Mouse (Mus musculus): Measurements from ENCODE around the gene Cpsf4. TPM values are rescaled to one million over a fixed set of nuclear protein-coding genes. Genes with fewer than 3 reads are reported as not detected.
"Not testable (repeated sequence)": the region's sequence is repeated elsewhere in the genome, so short reads cannot be mapped to it uniquely, and the experiment has no call there.

The Cpsf4 gene
- polyA plus RNA-seq, 1 experiment from 2014 or later, result 57.7 TPM

DNA sequence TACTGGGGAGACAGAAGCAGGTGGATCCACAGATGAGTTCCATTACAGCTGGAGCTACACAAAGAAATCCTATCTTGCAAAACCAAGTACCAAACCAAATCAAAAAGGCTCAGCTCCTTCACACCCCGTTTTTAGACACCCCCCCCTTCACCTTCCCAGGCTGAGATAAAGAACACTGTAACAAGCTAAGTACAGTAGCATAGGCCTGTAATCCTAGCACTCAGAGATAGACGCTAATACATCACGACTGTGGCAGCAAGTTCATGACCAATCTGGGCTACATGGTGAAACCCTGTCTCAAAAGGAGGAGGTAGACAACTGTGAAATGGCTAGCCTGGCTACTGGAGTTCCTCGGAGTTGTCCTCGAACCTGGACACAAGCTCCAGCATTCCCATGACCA lies 23.4 kb downstream of the Cpsf4 start:
- no peak for ATAC-seq (replicated peaks)
- Histone ChIP-seq H3K9ac (peak overlapping the region; percentile 85), H3K9me3 (no peaks in the 10 kb centered on the region), H3K4me2 (peak overlapping the region; percentile 69), H3K4me3 (peak overlapping the region; percentile 80), H3K4me1 (peaks cover 24% of the 10 kb centered on the region), H3K27me3 (replicated peaks) (no peaks in the 10 kb centered on the region), H3K36me3 (replicated peaks) (peaks cover 26% of the 10 kb centered on the region), H3K27ac (no peak overlapping the region)
- 58% methylated on average over 5 of the region's 5 CpGs for WGBS

DNA sequence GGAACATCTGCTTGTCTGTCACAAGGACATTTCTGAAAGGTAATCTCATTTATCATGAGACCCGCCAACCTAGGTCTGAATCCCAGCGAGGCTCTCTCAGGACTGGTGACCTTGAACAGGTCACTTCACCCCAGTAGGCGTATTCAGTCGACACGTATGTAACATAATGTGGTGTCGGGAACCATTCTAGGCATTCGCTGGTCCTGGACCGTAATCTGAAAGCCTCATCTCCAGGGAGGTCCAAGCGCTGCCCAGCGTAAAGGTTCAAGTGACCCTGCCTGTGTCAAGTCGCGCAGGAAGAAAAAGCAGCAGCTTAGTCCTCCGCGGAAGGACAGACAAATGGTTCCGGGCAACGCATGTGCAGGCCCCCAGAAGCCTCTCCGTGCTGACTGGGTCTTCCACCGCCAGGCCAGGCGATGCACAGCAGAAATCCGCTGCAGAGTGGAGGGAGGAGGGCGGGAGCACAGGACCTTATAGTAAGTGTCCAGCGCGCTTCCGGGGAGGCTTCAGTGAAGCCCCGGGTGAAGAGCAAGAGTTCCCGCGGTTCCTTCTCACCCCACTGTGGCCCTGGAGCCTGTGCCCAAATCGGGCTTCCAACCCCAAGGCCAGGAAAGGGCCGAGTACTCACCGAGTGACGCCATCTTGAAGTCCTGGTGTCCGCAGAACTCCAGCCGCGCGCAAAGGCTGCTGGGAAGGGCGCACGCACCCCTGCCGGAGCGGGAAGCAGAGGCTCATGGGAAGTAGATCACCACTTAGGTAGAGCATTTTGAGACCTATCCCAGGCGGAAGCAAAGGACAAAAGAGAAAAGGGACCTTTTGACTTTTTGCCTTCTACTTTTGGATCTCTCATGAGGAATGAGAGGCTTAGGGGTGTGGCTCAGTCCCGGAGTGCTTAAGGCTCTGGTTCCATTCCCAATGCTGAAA lies 24.1 kb downstream of the Cpsf4 start:
- peak overlapping the region; percentile 79 for H3K27ac ChIP-seq
- WGBS, result 1% methylated on average over 41 of the region's 41 CpGs
- H3K9ac ChIP-seq, result peak overlapping the region; percentile 85
- ATAC-seq (replicated peaks), result peak; percentile 88
- no peaks in the 10 kb centered on the region for H3K9me3 ChIP-seq
- peak overlapping the region; percentile 69 for H3K4me2 ChIP-seq
- peaks cover 27% of the 10 kb centered on the region for H3K36me3 ChIP-seq (replicated peaks)
- peak overlapping the region; percentile 80 for H3K4me3 ChIP-seq
- peaks cover 24% of the 10 kb centered on the region for H3K4me1 ChIP-seq
- H3K27me3 ChIP-seq (replicated peaks), result no peaks in the 10 kb centered on the region

DNA sequence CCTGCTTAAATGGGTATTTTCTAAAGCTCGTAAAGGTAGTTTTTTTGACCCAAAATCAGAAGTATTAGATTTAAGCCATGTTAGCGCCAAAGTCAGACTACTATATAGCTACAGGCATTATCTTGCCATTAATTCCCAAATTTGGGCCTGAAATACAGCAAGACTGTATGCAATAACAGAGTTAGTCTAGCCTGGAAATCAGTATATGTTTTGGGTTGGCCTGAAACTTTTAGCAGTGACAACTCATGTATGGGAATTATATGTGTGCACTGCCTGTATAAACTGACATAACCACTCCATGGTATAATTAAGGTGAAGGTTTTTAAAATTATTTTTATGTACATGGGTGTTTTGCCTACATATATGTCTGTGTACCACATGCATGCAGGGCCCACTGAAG lies 24.9 kb downstream of the Cpsf4 start, which contains the start of gene Atp5j2:
Gene Atp5j2 (minus strand): TSS at position 101 of the 400 bp plus-strand sequence.
- 0 out of 2 replicates have a peak, but pooled peaks have one; percentile 9 for ATAC-seq (replicated peaks)

DNA sequence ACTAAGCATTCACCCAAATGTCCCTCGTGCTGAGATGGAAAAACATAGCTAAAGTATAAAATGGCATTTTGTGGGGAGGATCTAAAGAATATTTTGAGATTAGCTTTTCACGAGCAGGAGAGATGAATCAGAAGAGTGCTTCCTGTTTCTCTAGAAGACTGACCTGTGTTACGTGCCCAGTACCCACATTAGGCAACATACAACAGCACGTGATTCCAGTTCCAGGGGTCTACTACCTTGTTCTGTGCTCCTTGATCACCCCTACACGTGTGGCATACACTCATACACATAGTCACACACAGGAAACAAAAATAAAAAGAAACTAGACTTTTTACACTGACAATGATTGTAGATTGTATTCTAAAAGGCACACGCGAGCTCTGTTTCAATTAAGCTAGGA lies 33.4 kb downstream of the Cpsf4 start:
- Histone ChIP-seq H3K4me1 (peaks cover 24% of the 10 kb centered on the region), H3K9ac (no peak overlapping the region), H3K36me3 (replicated peaks) (peaks cover 15% of the 10 kb centered on the region), H3K4me3 (peak overlapping the region; percentile 75; the same call in 1 of the 2 replicates), H3K27me3 (replicated peaks) (no peaks in the 10 kb centered on the region), H3K9me3 (no peaks in the 10 kb centered on the region), H3K27ac (no peak overlapping the region), H3K4me2 (peak overlapping the region; percentile 96)
- 82% methylated on average over 7 of the region's 7 CpGs for WGBS
- no peak for ATAC-seq (replicated peaks)

More for the DNA sequence above, 24.9 kb downstream of the Cpsf4 start, which contains the start of gene Atp5j2:
- Histone ChIP-seq H3K9me3 (no peaks in the 10 kb centered on the region), H3K9ac (peak within 1 kb of the TSS; percentile 85), H3K4me2 (peak within 1 kb of the TSS; percentile 69), H3K4me3 (peak within 1 kb of the TSS; percentile 80), H3K36me3 (replicated peaks) (peaks cover 24% of the 10 kb centered on the region), H3K27ac (peak within 1 kb of the TSS; percentile 79), H3K27me3 (replicated peaks) (no peaks in the 10 kb centered on the region), H3K4me1 (peaks cover 24% of the 10 kb centered on the region)
- WGBS, result 75% methylated on average over 2 of the region's 2 CpGs

DNA sequence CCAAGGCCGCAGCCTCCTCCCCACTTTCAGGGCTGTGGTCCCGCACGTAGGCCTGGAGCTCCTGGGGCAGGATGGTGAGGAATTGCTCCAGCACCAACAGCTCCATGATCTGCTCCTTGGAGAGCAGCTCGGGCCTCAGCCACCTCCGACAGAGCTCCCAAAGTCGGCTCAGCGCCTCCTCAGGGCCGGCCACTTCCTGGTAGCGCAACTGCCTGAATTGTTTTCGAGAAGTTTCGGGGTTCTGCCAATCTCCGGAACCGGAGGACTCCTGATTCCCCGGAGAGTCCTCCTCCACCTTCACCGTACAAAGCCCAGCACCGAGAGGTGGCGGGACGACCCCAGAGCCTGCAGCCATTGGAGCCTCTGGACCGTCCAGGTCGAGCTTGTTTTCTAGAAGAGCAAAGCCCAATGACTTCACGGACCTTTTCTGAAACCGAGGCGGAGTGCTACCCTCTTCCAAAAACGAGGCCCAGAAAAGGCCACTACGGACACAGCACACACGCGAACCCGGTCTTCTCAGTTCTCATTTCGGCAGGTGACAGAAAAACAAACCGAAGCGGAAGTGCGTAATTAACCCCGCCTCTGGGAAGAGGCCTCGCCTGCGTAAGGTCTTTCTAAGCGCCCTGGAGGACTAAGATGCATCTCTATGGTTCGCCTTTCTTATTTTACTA lies 34.4 kb downstream of the Cpsf4 start, which contains the start of gene Zkscan14:
Gene Zkscan14 (minus strand): TSS at position 548 of the 671 bp plus-strand sequence.
- H3K4me2 ChIP-seq, result peak within 1 kb of the TSS; percentile 96
- no peaks in the 10 kb centered on the region for H3K27me3 ChIP-seq (replicated peaks)
- peaks cover 32% of the 10 kb centered on the region for H3K4me1 ChIP-seq
- H3K9ac ChIP-seq, result peak within 1 kb of the TSS; percentile 59
- ATAC-seq (replicated peaks), result peak; percentile 9; the same call in 1 of the 2 replicates
- 2% methylated on average over 37 of the region's 37 CpGs for WGBS
- H3K27ac ChIP-seq, result peak within 1 kb of the TSS; percentile 71
- peak within 1 kb of the TSS; percentile 75 for H3K4me3 ChIP-seq
- no peaks in the 10 kb centered on the region for H3K9me3 ChIP-seq
- peaks cover 5% of the 10 kb centered on the region; the same call in 1 of the 2 replicates for H3K36me3 ChIP-seq (replicated peaks)

DNA sequence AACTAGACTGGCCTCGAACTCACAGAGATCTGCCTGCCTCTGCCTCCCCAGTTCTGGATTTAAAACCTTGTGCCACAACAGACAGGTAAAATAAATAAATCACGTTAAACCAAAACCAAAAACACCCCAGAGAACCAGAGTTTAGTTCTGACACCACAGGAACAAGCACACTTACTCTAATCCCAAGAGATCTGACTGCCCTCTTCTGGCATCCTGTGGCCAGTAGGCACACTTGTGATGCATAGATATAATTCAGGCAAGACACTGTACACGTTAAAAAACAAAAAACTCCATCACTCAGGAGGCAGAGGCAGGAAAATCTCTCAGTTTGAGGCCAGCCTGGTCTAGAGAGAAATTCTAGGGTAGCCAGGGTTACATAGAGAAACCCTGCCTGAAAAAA lies 35.4 kb downstream of the Cpsf4 start:
- Histone ChIP-seq H3K4me2 (no peak overlapping the region), H3K27me3 (replicated peaks) (no peaks in the 10 kb centered on the region), H3K9ac (no peak overlapping the region), H3K9me3 (no peaks in the 10 kb centered on the region), H3K4me1 (peaks cover 32% of the 10 kb centered on the region), H3K27ac (no peak overlapping the region), H3K36me3 (replicated peaks) (peaks cover 3% of the 10 kb centered on the region; the same call in 1 of the 2 replicates), H3K4me3 (no peak overlapping the region)
- WGBS, result 55% methylated on average over 3 of the region's 3 CpGs
- ATAC-seq (replicated peaks), result no peak

DNA sequence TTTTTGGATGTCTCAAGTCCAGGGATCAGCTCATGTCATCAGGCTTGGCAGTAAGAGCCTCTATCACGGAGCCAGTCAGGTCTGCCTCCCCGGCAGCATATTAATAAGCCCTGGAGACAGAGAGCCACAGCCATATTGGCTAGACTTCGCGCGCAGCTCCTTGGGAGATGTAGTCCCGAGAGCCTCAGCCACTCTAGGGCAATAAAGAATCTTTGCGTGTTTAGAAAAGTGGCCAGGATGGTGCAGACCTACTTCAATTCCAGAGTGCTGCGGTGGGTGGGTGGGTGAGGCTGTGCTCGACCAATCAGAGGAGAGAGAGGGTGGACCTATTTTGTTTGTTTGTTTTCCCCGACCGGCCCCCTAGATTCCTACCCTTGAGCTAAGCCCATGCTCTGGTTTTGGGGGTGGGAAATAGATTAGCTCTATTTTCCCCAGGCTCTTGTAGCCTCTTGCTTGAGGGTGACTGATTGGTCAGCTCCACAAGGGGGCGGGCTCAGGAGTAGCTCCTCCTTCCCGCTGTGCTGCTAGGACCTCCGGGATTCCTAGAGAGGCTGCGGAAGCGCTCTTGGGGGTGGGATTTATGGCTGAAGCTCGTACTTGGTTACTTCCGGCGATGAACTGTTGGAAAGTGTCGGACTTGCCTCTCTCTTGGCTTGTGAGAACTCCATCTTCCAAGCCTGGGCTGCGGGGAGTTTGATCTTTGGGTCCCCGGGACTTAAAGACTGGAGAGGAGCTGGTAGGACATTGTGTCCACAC lies 37.1 kb downstream of the Cpsf4 start, which contains the start of gene Zkscan5:
Gene Zkscan5 (plus strand): TSS at position 627 of the 756 bp plus-strand sequence.
- H3K4me2 ChIP-seq, result peak within 1 kb of the TSS; percentile 53
- under 1% methylated on average over 22 of the region's 22 CpGs for WGBS
- ATAC-seq (replicated peaks), result peak; percentile 95
- H3K9ac ChIP-seq, result peak within 1 kb of the TSS; percentile 39; the same call in 1 of the 2 replicates
- H3K27ac ChIP-seq, result peak within 1 kb of the TSS; percentile 92
- H3K27me3 ChIP-seq (replicated peaks), result no peaks in the 10 kb centered on the region
- H3K9me3 ChIP-seq, result no peaks in the 10 kb centered on the region
- H3K4me3 ChIP-seq, result peak within 1 kb of the TSS; percentile 49
- peaks cover 32% of the 10 kb centered on the region for H3K4me1 ChIP-seq
- H3K36me3 ChIP-seq (replicated peaks), result peaks cover 4% of the 10 kb centered on the region; the same call in 1 of the 2 replicates

DNA sequence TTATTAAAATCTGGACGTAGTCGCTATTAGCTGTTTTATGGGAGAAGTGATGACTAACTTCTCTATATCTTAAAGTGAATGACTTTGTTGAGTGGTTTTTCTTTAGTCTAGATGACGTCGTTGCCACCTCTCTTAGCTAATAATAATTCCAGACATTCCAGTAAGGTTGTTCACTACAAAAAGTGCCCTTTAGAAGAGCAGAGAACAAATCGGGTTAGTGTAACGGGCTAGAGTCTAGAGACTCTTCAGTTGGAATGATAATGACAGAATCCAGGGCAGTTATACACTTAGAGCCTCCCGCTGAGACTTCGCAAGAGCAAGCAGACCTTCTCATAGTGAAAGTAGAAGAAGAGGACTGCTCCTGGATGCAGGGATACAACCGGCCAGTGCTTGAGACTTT lies 38.0 kb downstream of the Cpsf4 start:
- H3K9me3 ChIP-seq, result no peaks in the 10 kb centered on the region
- peak overlapping the region; percentile 53 for H3K4me2 ChIP-seq
- 22% methylated on average over 9 of the region's 9 CpGs for WGBS
- no peak for ATAC-seq (replicated peaks)
- peaks cover 4% of the 10 kb centered on the region; the same call in 1 of the 2 replicates for H3K36me3 ChIP-seq (replicated peaks)
- H3K27ac ChIP-seq, result no peak overlapping the region
- no peaks in the 10 kb centered on the region for H3K27me3 ChIP-seq (replicated peaks)
- H3K4me3 ChIP-seq, result peak overlapping the region; percentile 49
- peaks cover 28% of the 10 kb centered on the region for H3K4me1 ChIP-seq
- H3K9ac ChIP-seq, result peak overlapping the region; percentile 37; the same call in 1 of the 2 replicates

DNA sequence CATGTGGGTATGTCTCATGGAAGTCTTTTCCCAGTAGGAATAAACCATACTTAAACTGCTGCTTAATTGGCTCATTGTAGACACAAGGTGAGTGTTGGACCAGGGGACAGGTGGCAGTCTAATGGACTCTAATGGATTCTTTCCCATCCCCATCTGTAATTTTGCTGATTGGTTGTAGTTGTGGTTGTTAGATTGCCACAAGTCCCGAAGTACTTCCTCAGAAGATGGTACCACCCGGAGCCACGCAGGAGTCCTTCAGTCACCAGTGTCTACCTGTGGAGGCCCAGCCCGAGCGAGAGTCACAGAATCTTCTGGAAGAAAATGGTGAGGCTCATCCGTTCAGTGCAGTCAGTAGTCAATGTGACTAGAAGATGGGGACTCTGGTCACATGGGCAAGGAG lies 40.4 kb downstream of the Cpsf4 start:
- H3K36me3 ChIP-seq (replicated peaks), result peaks cover 14% of the 10 kb centered on the region
- H3K27ac ChIP-seq, result no peak overlapping the region
- no peak overlapping the region for H3K4me3 ChIP-seq
- 99% methylated on average over 6 of the region's 6 CpGs for whole genome bisulfite sequencing
- ATAC-seq (replicated peaks), result no peak
- no peaks in the 10 kb centered on the region for H3K27me3 ChIP-seq (replicated peaks)
- peaks cover 15% of the 10 kb centered on the region for H3K4me1 ChIP-seq
- no peak overlapping the region for H3K4me2 ChIP-seq
- no peak overlapping the region for H3K9ac ChIP-seq
- H3K9me3 ChIP-seq, result no peaks in the 10 kb centered on the region

DNA sequence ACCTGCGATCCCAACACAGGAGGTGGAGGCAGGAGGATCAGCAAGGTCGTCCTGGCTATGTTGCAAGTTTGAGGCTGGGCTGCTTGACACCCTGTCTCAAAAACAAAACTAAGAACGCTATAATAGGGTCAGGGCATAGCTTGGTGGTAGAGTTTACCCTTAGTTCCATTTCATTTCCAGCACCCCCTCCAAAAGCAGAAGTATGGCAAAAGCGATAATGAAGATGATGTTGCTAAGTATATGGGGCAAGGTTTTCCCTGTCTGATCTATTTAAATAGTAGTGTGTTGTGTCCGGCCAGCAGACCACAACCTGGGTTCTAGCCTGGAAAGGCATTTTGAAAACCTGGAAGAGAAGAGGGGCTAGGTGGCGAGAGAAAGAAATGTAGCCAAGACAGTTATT lies 40.9 kb downstream of the Cpsf4 start:
- no peak for ATAC-seq (replicated peaks)
- H3K4me2 ChIP-seq, result no peak overlapping the region
- H3K9ac ChIP-seq, result no peak overlapping the region
- no peaks in the 10 kb centered on the region for H3K9me3 ChIP-seq
- 84% methylated on average over 6 of the region's 6 CpGs for WGBS
- H3K4me1 ChIP-seq, result peaks cover 15% of the 10 kb centered on the region
- no peaks in the 10 kb centered on the region for H3K27me3 ChIP-seq (replicated peaks)
- H3K27ac ChIP-seq, result no peak overlapping the region
- H3K36me3 ChIP-seq (replicated peaks), result peaks cover 14% of the 10 kb centered on the region
- H3K4me3 ChIP-seq, result no peak overlapping the region

DNA sequence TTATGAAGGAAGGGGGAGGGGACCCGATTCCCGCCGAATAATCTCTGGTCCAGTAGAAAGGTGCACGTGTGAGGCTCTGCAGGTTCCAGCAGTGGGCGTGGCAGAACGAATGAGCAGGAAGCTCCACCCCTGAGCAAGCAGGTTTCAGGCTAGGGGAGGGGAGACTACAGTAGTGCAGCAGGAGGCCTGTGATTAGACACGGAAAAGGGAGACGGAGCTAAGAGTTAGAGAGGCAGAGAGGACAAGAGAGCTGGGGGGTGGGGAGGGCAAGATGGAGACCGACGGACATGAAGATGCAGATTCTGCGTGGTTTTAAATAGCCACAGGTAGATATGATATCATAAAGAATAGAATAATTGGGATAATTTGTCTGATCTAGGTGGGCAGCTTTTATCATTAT lies 41.4 kb downstream of the Cpsf4 start:
- not testable (repeated sequence) for H3K4me2 ChIP-seq; H3K9me3 ChIP-seq; H3K27me3 ChIP-seq (replicated peaks); ATAC-seq (replicated peaks); H3K27ac ChIP-seq; H3K9ac ChIP-seq; H3K4me3 ChIP-seq
- peaks cover 14% of the 10 kb centered on the region for H3K36me3 ChIP-seq (replicated peaks)
- 48% methylated on average over 11 of the region's 11 CpGs for WGBS
- peaks cover 15% of the 10 kb centered on the region for H3K4me1 ChIP-seq
